16 mouse cellular contexts compared by ENCODE assay signal in genomic region chr6:72631700-72632099, GRCm38 (mm10).
"Had no signal": no experiment of that assay in that cellular context is flagged by ENCODE, and none has a peak within 500 bp of the region (broad histone marks: within the 10 kb centered on the region; RNA-seq: fewer than 3 reads in every experiment).

No protein-coding gene starts in this region.

- H3K27me3 ChIP-seq: limb, embryonic 12.5 days; liver, embryonic 13.5 days; lung, embryonic 15.5 days; midbrain, embryonic 12.5 days had no signal

- H3K9ac ChIP-seq: limb, embryonic 12.5 days; liver, embryonic 13.5 days; liver, postnatal 0 days; lung, embryonic 15.5 days; midbrain, embryonic 12.5 days had no signal

- H3K4me2 ChIP-seq: limb, embryonic 12.5 days; liver, embryonic 13.5 days; lung, embryonic 15.5 days; midbrain, embryonic 12.5 days had no signal

- H3K4me1 ChIP-seq: midbrain, embryonic 12.5 days had no signal

- H3K27ac ChIP-seq: left cerebral cortex, adult 2 months; limb, embryonic 12.5 days; liver, embryonic 13.5 days; lung, embryonic 15.5 days; macrophage; midbrain, embryonic 12.5 days had no signal

- H3K9me3 ChIP-seq: limb, embryonic 12.5 days; liver, embryonic 13.5 days; lung, embryonic 15.5 days; megakaryocyte, embryonic 14.5 days; midbrain, embryonic 12.5 days had no signal

- H3K4me3 ChIP-seq: left cerebral cortex, adult 2 months; limb, embryonic 12.5 days; liver, embryonic 13.5 days; lung, embryonic 15.5 days; megakaryocyte, embryonic 14.5 days; midbrain, embryonic 12.5 days had no signal

- ATAC-seq: liver, postnatal 0 days had no signal

- DNase-seq: kidney, adult 8-10 months; kidney, postnatal 14 days; liver; liver, embryonic 13.5 days; liver, postnatal 0 days; lung, postnatal 14 days; right cerebral cortex, postnatal 4 days; spleen, adult 18-20 months; thymus, adult 18-20 months; thymus, postnatal 14 days had no signal
